Mouse (Mus musculus) brain, embryonic 14.5 days (tissue): ENCODE data around the gene Masp1.

Experiments
- CTCF ChIP-seq: fragments of 200-500 bp; IDR thresholded peaks from 2 replicates; pipeline ENCODE4 v1.5.1; 2012; ENCODE audit warnings: inconsistent platforms, mild to moderate bottlenecking, moderate library complexity, borderline replicate concordance; ENCODE audit not compliant: insufficient read depth, insufficient read length; ENCODE audit errors: extremely low read depth
- POLR2A ChIP-seq: fragments of 200-500 bp; IDR thresholded peaks from 2 replicates; pipeline ENCODE4 v1.6.1; 2012; ENCODE audit warnings: mild to moderate bottlenecking, inconsistent platforms, borderline replicate concordance; ENCODE audit not compliant: poor library complexity, insufficient read depth, insufficient read length, severe bottlenecking; ENCODE audit errors: extremely low read depth

GRCm38 (mm10) chr16:23557669-23558068 lies 37.1 kb upstream of the Masp1 start:
- TF ChIP-seq CTCF (no peak), POLR2A (no peak)
